Mouse (Mus musculus) cerebellum, adult (tissue): ENCODE results near the gene Sorcs2.

Experiments
- ATAC-seq: cut with Nextera tagmentation; 2 replicates; pipeline ENCODE4 v1.9.2; 2017; ENCODE audit warnings: mild to moderate bottlenecking, moderate library complexity, mixed read lengths; ENCODE audit not compliant: insufficient number of reproducible peaks, low FRiP score, low TSS enrichment

Gene Sorcs2

GRCm38 (mm10) chr5:36033531-36034426 is 364.2 kb downstream of the Sorcs2 start:
- ATAC-seq: no peak

GRCm38 (mm10) chr5:36025076-36025475 is 372.9 kb downstream of the Sorcs2 start:
- no peak for ATAC-seq

GRCm38 (mm10) chr5:36024003-36024685 is 373.8 kb downstream of the Sorcs2 start:
- ATAC-seq: no peak

- no peak for ATAC-seq
Observed at GRCm38 (mm10) chr5:36022361-36022760, 375.6 kb downstream of the Sorcs2 start.

- ATAC-seq: no peak
Observed at GRCm38 (mm10) chr5:36021091-36021490, 376.8 kb downstream of the Sorcs2 start.

GRCm38 (mm10) chr5:36018366-36018765 is 379.6 kb downstream of the Sorcs2 start:
- ATAC-seq: no peak

GRCm38 (mm10) chr5:36009405-36009804 is 388.5 kb downstream of the Sorcs2 start:
- ATAC-seq: no peak

GRCm38 (mm10) chr5:36007649-36008048 is 390.3 kb downstream of the Sorcs2 start:
- no peak; the same call in 1 of the 2 replicates for ATAC-seq

GRCm38 (mm10) chr5:36006586-36006985 is 391.4 kb downstream of the Sorcs2 start:
- no peak for ATAC-seq

- ATAC-seq: no peak
Observed at GRCm38 (mm10) chr5:36006106-36006505, 391.8 kb downstream of the Sorcs2 start.

GRCm38 (mm10) chr5:36003797-36004196 is 394.1 kb downstream of the Sorcs2 start:
- no peak for ATAC-seq

- peak; percentile 51; the same call in 1 of the 2 replicates for ATAC-seq
Observed at GRCm38 (mm10) chr5:35989986-35990735, 407.8 kb downstream of the Sorcs2 start.

- ATAC-seq: no peak
Observed at GRCm38 (mm10) chr5:35989506-35989905, 408.4 kb downstream of the Sorcs2 start.

- no peak for ATAC-seq
Observed at GRCm38 (mm10) chr5:35988085-35988484, 409.9 kb downstream of the Sorcs2 start.

- ATAC-seq: no peak
Observed at GRCm38 (mm10) chr5:35985611-35986010, 412.3 kb downstream of the Sorcs2 start.

GRCm38 (mm10) chr5:35981976-35982375 is 416.0 kb downstream of the Sorcs2 start:
- ATAC-seq: no peak

GRCm38 (mm10) chr5:35981341-35981740 is 416.6 kb downstream of the Sorcs2 start:
- no peak for ATAC-seq

- ATAC-seq: no peak
Observed at GRCm38 (mm10) chr5:35980542-35980941, 417.4 kb downstream of the Sorcs2 start.

- ATAC-seq: no peak
Observed at GRCm38 (mm10) chr5:35975681-35976080, 422.3 kb downstream of the Sorcs2 start.

GRCm38 (mm10) chr5:35974265-35974664 is 423.7 kb downstream of the Sorcs2 start:
- ATAC-seq: no peak

- ATAC-seq: no peak
Observed at GRCm38 (mm10) chr5:35973800-35974199, 424.1 kb downstream of the Sorcs2 start.
